Mouse (Mus musculus) intestine, embryonic 14.5 days (tissue): ENCODE data around the gene Gtf2h4. TPM values are rescaled to one million over a fixed set of nuclear protein-coding genes. Genes with fewer than 3 reads are reported as not detected.

ENCODE experiments used
- ATAC-seq: fragments of 200-750 bp; cut with Nextera tagmentation; replicated peaks from 2 replicates; pipeline ENCODE4 v1.8.0; 2017; ENCODE audit warnings: low read depth, moderate number of reproducible peaks, moderate TSS enrichment, moderate library complexity; ENCODE audit not compliant: low FRiP score, low TSS enrichment
- DNase-seq: peaks from one replicate; pipeline ENCODE4 v3.0.0-alpha.2; 2018; ENCODE audit warnings: low spot score
- H3K27ac ChIP-seq: fragments of 300-500 bp; sonication (generic); 2 replicates; pipeline ENCODE4 v1.5.1; 2014; ENCODE audit warnings: low read depth, mild to moderate bottlenecking, control low read depth
- H3K27me3 ChIP-seq: fragments of 300-500 bp; sonication (generic); replicated peaks from 2 replicates; pipeline ENCODE4 v1.6.1; 2014; ENCODE audit warnings: low read length, control low read depth; ENCODE audit not compliant: control insufficient read depth, insufficient read depth
- H3K36me3 ChIP-seq: fragments of 300-500 bp; sonication (generic); 2 replicates; pipeline ENCODE4 v1.6.1; 2014; ENCODE audit warnings: low read length, control low read depth; ENCODE audit not compliant: control insufficient read depth, insufficient read depth
- H3K4me1 ChIP-seq: fragments of 300-500 bp; sonication (generic); replicated peaks from 2 replicates; pipeline ENCODE4 v1.6.1; 2014; ENCODE audit warnings: low read length, control low read depth, mixed read lengths; ENCODE audit not compliant: control insufficient read depth, insufficient read depth
- H3K4me2 ChIP-seq: fragments of 300-500 bp; sonication (generic); 2 replicates; pipeline ENCODE4 v1.6.1; 2014; ENCODE audit warnings: low read length
- H3K4me3 ChIP-seq: fragments of 300-500 bp; sonication (generic); 2 replicates; pipeline ENCODE4 v1.5.1; 2014; ENCODE audit warnings: low read depth, low read length, control low read depth, mixed read lengths
- H3K9ac ChIP-seq: fragments of 300-500 bp; sonication (generic); 2 replicates; pipeline ENCODE4 v1.6.1; 2014; ENCODE audit warnings: mild to moderate bottlenecking, low read length
- H3K9me3 ChIP-seq: fragments of 300-500 bp; sonication (generic); 2 replicates; pipeline ENCODE4 v1.6.1; 2016; ENCODE audit warnings: low read length, control low read depth; ENCODE audit not compliant: control insufficient read depth
- WGBS: fragments of 180-500 bp; shearing (Covaris S2); extraction: QIAGEN DNeasy Blood & Tissue Kit; methylation state at CpG from one replicate; pipeline ENCODE4 v1.1.7; 2014; 5-methylcytosine and 5-hydroxymethylcytosine counted together
- polyA plus RNA-seq: library from polyadenylated mRNA; unstranded; fragments of >200 nt; fragmentation: Nextera tagmentation; extraction: Ambion mirVana; gene quantifications from 2 replicates; pipeline ENCODE4 v1.2.1, GENCODE M21; 2014

Gtf2h4 gene
- polyA plus RNA-seq, result 47.2 and 49.9 TPM in 2 replicates

GRCm38 (mm10) chr17:35673416-35674035 lies at the start of gene Gtf2h4:
Gene Gtf2h4 (minus strand): TSS chr17:35673739.
- ATAC-seq (peak; percentile 92), DNase-seq (peak; percentile 86)
- H3K4me3 ChIP-seq, result peak within 1 kb of the TSS; percentile 87
- H3K36me3 ChIP-seq, result peaks cover 25% of the 10 kb centered on the region
- WGBS, result 1% methylated on average over 23 of the region's 23 CpGs
- H3K4me1 ChIP-seq, result peaks cover 8% of the 10 kb centered on the region
- H3K4me2 ChIP-seq, result peak within 1 kb of the TSS; percentile 67
- H3K9ac ChIP-seq, result peak within 1 kb of the TSS; percentile 90
- no peak within 1 kb of the TSS for H3K27ac ChIP-seq
- H3K9me3 ChIP-seq, result no peaks in the 10 kb centered on the region
- H3K27me3 ChIP-seq, result no peaks in the 10 kb centered on the region

GRCm38 (mm10) chr17:35721676-35722075 lies 48.1 kb upstream of the Gtf2h4 start:
- Histone ChIP-seq H3K4me2 (no peak overlapping the region), H3K4me3 (no peak overlapping the region), H3K27me3 (no peaks in the 10 kb centered on the region), H3K36me3 (no peaks in the 10 kb centered on the region), H3K27ac (no peak overlapping the region; the same call in 1 of the 2 replicates), H3K9me3 (no peaks in the 10 kb centered on the region; the same call in 1 of the 2 replicates), H3K9ac (no peak overlapping the region), H3K4me1 (peaks cover 13% of the 10 kb centered on the region; the same call in 1 of the 2 replicates)
- WGBS, result 48% methylated on average over 8 of the region's 8 CpGs
- ATAC-seq (no peak), DNase-seq (no peak)

- Histone ChIP-seq H3K4me3 (no peak overlapping the region), H3K36me3 (no peaks in the 10 kb centered on the region), H3K4me1 (peaks cover 11% of the 10 kb centered on the region; the same call in 1 of the 2 replicates), H3K27ac (peak overlapping the region; percentile 67), H3K9me3 (no peaks in the 10 kb centered on the region; the same call in 1 of the 2 replicates), H3K4me2 (peak overlapping the region; percentile 29; the same call in 1 of the 2 replicates), H3K9ac (no peak overlapping the region; the same call in 1 of the 2 replicates), H3K27me3 (no peaks in the 10 kb centered on the region)
- WGBS, result 5% methylated on average over 11 of the region's 11 CpGs
- ATAC-seq (peak; percentile 45), DNase-seq (no peak)
Observed at GRCm38 (mm10) chr17:35720340-35720727, 46.8 kb upstream of the Gtf2h4 start.

- 48% methylated on average over 9 of the region's 9 CpGs for WGBS
- peak overlapping the region; percentile 67; the same call in 1 of the 2 replicates for H3K27ac ChIP-seq
- no peak for ATAC-seq
Observed at GRCm38 (mm10) chr17:35719616-35720339, 46.2 kb upstream of the Gtf2h4 start.

GRCm38 (mm10) chr17:35717080-35717479 lies 43.5 kb upstream of the Gtf2h4 start:
- DNase-seq (no peak), ATAC-seq (no peak)
- WGBS, result 88% methylated on average over 6 of the region's 6 CpGs
- Histone ChIP-seq H3K4me3 (no peak overlapping the region), H3K36me3 (no peaks in the 10 kb centered on the region), H3K27ac (no peak overlapping the region), H3K4me2 (no peak overlapping the region), H3K9me3 (no peaks in the 10 kb centered on the region; the same call in 1 of the 2 replicates), H3K9ac (no peak overlapping the region), H3K27me3 (no peaks in the 10 kb centered on the region), H3K4me1 (peaks cover 11% of the 10 kb centered on the region; the same call in 1 of the 2 replicates)

More at GRCm38 (mm10) chr17:35719616-35720339, 46.2 kb upstream of the Gtf2h4 start:
- Histone ChIP-seq H3K4me2 (peak overlapping the region; percentile 29; the same call in 1 of the 2 replicates), H3K36me3 (no peaks in the 10 kb centered on the region), H3K27me3 (no peaks in the 10 kb centered on the region), H3K4me3 (no peak overlapping the region), H3K9ac (no peak overlapping the region), H3K4me1 (peaks cover 11% of the 10 kb centered on the region; the same call in 1 of the 2 replicates), H3K9me3 (no peaks in the 10 kb centered on the region; the same call in 1 of the 2 replicates)
- no peak for DNase-seq

GRCm38 (mm10) chr17:35716114-35716513 lies 42.6 kb upstream of the Gtf2h4 start:
- Histone ChIP-seq H3K4me2 (no peak overlapping the region), H3K36me3 (no peaks in the 10 kb centered on the region), H3K9ac (no peak overlapping the region), H3K27ac (no peak overlapping the region), H3K4me1 (peaks cover 11% of the 10 kb centered on the region; the same call in 1 of the 2 replicates), H3K4me3 (no peak overlapping the region), H3K27me3 (no peaks in the 10 kb centered on the region), H3K9me3 (no peaks in the 10 kb centered on the region; the same call in 1 of the 2 replicates)
- DNase-seq (no peak), ATAC-seq (no peak)
- 88% methylated on average over 3 of the region's 3 CpGs for WGBS

GRCm38 (mm10) chr17:35710705-35711347 lies 37.3 kb upstream of the Gtf2h4 start:
- H3K4me3 ChIP-seq, result no peak overlapping the region
- DNase-seq (no peak), ATAC-seq (peak; percentile 70)
- peaks cover 14% of the 10 kb centered on the region for H3K4me1 ChIP-seq
- no peaks in the 10 kb centered on the region for H3K27me3 ChIP-seq
- H3K4me2 ChIP-seq, result no peak overlapping the region
- peak overlapping the region; percentile 61; the same call in 1 of the 2 replicates for H3K27ac ChIP-seq
- H3K9ac ChIP-seq, result no peak overlapping the region
- 28% methylated on average over 8 of the region's 8 CpGs for WGBS
- no peaks in the 10 kb centered on the region for H3K9me3 ChIP-seq
- H3K36me3 ChIP-seq, result no peaks in the 10 kb centered on the region

- Histone ChIP-seq H3K4me1 (peaks cover 14% of the 10 kb centered on the region), H3K4me3 (no peak overlapping the region), H3K9ac (no peak overlapping the region), H3K4me2 (no peak overlapping the region), H3K27me3 (no peaks in the 10 kb centered on the region), H3K27ac (no peak overlapping the region), H3K36me3 (no peaks in the 10 kb centered on the region), H3K9me3 (no peaks in the 10 kb centered on the region)
- DNase-seq (no peak), ATAC-seq (no peak)
- 66% methylated on average over 2 of the region's 2 CpGs for WGBS
Observed at GRCm38 (mm10) chr17:35708611-35709010, 35.1 kb upstream of the Gtf2h4 start.
